Mouse (Mus musculus) embryonic fibroblast, embryonic 13.5 days (primary cell): ENCODE measurements at regions not wholly inside any gene's neighbourhood (a gene's known extent, or its start where the extent isn't known, plus 50 kb on each side); places are given as distances from the start of the nearest gene placed in this dataset.

Experiments used
- H3K27ac ChIP-seq: 2 replicates; pipeline ENCODE4 v1.5.1; 2012; ENCODE audit warnings: low read length, control low read depth, inconsistent platforms; ENCODE audit not compliant: insufficient read depth
- H3K4me1 ChIP-seq: 2 replicates; pipeline ENCODE4 v1.6.1; 2011; ENCODE audit warnings: low read length; ENCODE audit not compliant: control insufficient read depth, insufficient read depth
- H3K4me3 ChIP-seq: 2 replicates; pipeline ENCODE4 v1.5.1; 2011; ENCODE audit warnings: mild to moderate bottlenecking, control low read depth, low read length; ENCODE audit not compliant: insufficient read depth
- CTCF ChIP-seq: IDR thresholded peaks from 2 replicates; pipeline ENCODE4 v1.5.1; 2011; ENCODE audit warnings: mild to moderate bottlenecking, control low read depth, low read length, moderate library complexity, borderline replicate concordance; ENCODE audit not compliant: insufficient read depth
- POLR2A ChIP-seq: IDR thresholded peaks from 2 replicates; pipeline ENCODE4 v1.6.1; 2011; ENCODE audit warnings: low read depth, mild to moderate bottlenecking, control low read depth, low read length, moderate library complexity

DNA sequence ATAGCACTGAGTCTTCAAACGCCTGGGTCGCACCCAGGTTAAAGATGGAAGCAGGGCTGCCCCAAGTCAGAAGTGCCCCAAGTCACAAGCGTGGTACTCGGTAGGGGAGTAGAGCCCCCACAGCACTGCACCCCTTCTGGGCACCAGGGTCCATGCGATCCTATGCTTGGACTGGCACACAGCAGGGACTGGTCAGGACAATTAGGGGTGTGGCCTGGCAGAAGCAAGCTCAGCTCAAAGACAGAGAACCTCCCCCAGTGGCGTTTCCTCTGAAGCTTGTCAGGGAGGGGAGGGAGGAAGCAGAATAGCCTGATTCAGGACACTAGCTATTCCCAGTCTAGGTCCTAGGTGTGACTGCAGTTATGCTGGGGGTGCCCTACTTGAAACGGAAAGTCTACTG, 151.3 kb upstream of the Pgrmc2 start:
- no peak overlapping the region for H3K27ac ChIP-seq
- no peak overlapping the region for H3K4me3 ChIP-seq
- H3K4me1 ChIP-seq, result no peaks in the 10 kb centered on the region
- no peak for TF ChIP-seq POLR2A
- no peak for TF ChIP-seq CTCF

DNA sequence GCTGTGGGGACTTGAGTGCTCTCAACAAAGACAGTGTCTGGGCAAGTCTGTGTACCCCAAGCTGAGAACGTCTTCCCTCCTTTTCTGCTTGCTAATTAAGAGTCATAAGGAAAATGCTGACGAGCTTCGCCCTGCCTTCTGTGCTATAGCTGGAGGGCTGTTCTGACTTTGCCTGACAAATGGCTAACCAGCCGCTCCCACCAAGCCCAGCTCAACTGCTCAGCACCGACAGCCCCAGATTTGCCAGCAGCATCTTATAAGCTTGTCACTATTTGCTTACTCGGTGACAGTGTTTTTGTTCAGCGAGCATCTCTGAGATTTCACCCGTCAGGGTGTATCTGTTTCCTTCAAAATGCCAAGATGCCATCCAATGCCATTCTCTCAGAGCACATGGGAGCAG, 150.6 kb upstream of the Pgrmc2 start:
- no peaks in the 10 kb centered on the region for H3K4me1 ChIP-seq
- H3K4me3 ChIP-seq, result no peak overlapping the region
- TF ChIP-seq CTCF (no peak), POLR2A (no peak)
- H3K27ac ChIP-seq, result no peak overlapping the region

GRCm38 (mm10) chr3:41230961-41231377, 148.1 kb upstream of the Pgrmc2 start:
- no peak overlapping the region for H3K4me3 ChIP-seq
- H3K4me1 ChIP-seq, result no peaks in the 10 kb centered on the region
- no peak overlapping the region for H3K27ac ChIP-seq
- TF ChIP-seq CTCF (no peak), POLR2A (no peak)

- H3K4me3 ChIP-seq, result no peak overlapping the region
- TF ChIP-seq POLR2A (no peak), CTCF (no peak)
These were observed 146.6 kb upstream of the Pgrmc2 start for GRCm38 (mm10) chr3:41229493-41229892.

DNA sequence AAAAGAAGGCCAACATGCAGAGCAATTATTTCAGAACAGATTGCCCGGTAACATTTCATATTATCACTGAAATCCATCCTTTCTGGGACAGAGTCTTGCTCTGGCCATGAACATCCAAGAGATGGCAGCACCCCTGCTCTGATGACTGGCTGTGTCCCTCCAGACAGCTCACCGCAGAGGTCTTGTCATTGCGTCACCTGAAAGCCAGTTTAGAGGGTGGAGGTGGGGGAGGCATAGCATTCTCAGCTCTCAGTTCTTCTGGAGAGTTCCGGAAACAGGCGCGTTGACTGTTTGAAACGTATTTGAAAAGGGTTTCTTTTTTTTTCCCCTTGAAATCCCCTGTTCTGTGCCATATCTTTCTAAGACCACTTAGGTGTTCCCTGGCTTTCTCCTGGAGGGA, 145.7 kb upstream of the Pgrmc2 start:
- TF ChIP-seq POLR2A (no peak), CTCF (peak; percentile 77; the same call in 1 of the 2 replicates)
- Histone ChIP-seq H3K27ac (peak overlapping the region; percentile 17; the same call in 1 of the 2 replicates), H3K4me3 (no peak overlapping the region), H3K4me1 (no peaks in the 10 kb centered on the region)

More at GRCm38 (mm10) chr3:41229493-41229892, 146.6 kb upstream of the Pgrmc2 start:
- Histone ChIP-seq H3K4me1 (no peaks in the 10 kb centered on the region), H3K27ac (no peak overlapping the region)

DNA sequence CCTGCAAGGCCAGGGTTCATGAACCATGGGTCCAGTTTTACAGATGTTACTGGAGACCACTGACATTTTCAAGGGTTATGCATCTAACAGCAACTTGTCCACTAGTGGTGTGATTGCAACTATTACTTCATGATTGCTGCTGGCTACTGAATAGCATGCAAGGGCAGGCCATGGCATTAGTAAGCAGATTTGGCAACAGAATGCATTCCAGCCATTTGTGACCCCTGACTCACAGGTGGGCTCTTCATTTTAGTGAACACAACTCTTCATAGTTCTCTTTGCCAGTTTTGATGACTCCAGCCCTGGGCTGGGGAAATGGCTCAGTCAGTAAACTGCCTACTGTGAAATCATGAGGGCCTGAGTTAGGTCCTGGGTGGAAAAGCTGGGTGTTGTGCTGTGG, 137.9 kb upstream of the Pgrmc2 start:
- H3K4me1 ChIP-seq, result peaks cover 7% of the 10 kb centered on the region
- H3K27ac ChIP-seq, result peak overlapping the region; percentile 82
- H3K4me3 ChIP-seq, result no peak overlapping the region
- TF ChIP-seq POLR2A (no peak), CTCF (no peak)

- Histone ChIP-seq H3K4me1 (peaks cover 7% of the 10 kb centered on the region), H3K4me3 (no peak overlapping the region), H3K27ac (0 out of 2 replicates have a peak overlapping the region, but pooled peaks have one; percentile 37)
- no peak for TF ChIP-seq POLR2A
- TF ChIP-seq CTCF, result no peak
These were observed 134.9 kb upstream of the Pgrmc2 start for GRCm38 (mm10) chr3:41217770-41218169.

DNA sequence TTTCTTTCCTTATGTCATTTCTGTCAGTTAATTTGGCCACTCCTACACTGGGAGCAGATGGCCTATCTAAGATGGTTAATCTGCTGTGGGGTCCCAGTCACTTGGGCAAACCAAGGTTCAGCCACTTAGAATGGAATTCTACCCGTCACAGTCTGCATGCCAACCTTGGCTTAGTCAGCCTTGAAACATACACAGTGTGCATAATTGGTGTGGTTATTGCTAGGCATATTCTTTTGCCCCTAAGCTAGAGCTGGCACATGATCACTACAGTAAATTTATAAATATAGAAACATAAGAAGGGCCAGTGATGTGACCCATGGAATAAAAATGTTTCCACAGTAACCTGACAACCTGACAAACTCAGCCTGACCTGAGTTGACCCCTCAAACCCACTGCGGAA, 130.7 kb upstream of the Pgrmc2 start:
- no peak overlapping the region for H3K4me3 ChIP-seq
- no peak overlapping the region for H3K27ac ChIP-seq
- 0 out of 2 replicates have a peak, but pooled peaks cover 2% of the 10 kb centered on the region for H3K4me1 ChIP-seq
- no peak for TF ChIP-seq POLR2A
- no peak for TF ChIP-seq CTCF

- H3K4me1 ChIP-seq, result no peaks in the 10 kb centered on the region
- H3K4me3 ChIP-seq, result no peak overlapping the region
- TF ChIP-seq POLR2A, result no peak
- no peak for TF ChIP-seq CTCF
- no peak overlapping the region for H3K27ac ChIP-seq
These were observed 127.5 kb upstream of the Pgrmc2 start for GRCm38 (mm10) chr3:41210333-41210732.

GRCm38 (mm10) chr3:41202895-41203294, 120.0 kb upstream of the Pgrmc2 start:
- Histone ChIP-seq H3K4me3 (no peak overlapping the region), H3K4me1 (peaks cover 8% of the 10 kb centered on the region), H3K27ac (no peak overlapping the region)
- TF ChIP-seq CTCF (no peak), POLR2A (no peak)

GRCm38 (mm10) chr3:41201782-41202181, 118.9 kb upstream of the Pgrmc2 start:
- peak overlapping the region; percentile 99; the same call in 1 of the 2 replicates for H3K27ac ChIP-seq
- TF ChIP-seq CTCF (no peak), POLR2A (no peak)
- H3K4me1 ChIP-seq, result peaks cover 8% of the 10 kb centered on the region
- H3K4me3 ChIP-seq, result no peak overlapping the region
